Mouse (Mus musculus) bone marrow, adult 2 months (tissue): ENCODE measurements around the gene Diaph3.

ENCODE experiments used
- CTCF ChIP-seq: fragments of 200-500 bp; IDR thresholded peaks from 2 replicates; pipeline ENCODE4 v1.5.1; 2011; ENCODE audit warnings: low read length, control low read depth; ENCODE audit not compliant: control insufficient read depth, insufficient read depth
- POLR2A ChIP-seq: fragments of 200-500 bp; IDR thresholded peaks from 2 replicates; pipeline ENCODE4 v1.6.1; 2011; ENCODE audit warnings: low read depth, mild to moderate bottlenecking, control low read depth, low read length, borderline replicate concordance; ENCODE audit not compliant: control insufficient read depth

GRCm38 (mm10) chr14:87056169-87056568, 84.9 kb downstream of the Diaph3 start:
- no peak for TF ChIP-seq POLR2A
- no peak for TF ChIP-seq CTCF
